Mouse (Mus musculus) urinary bladder, adult 2 months (tissue): Measurements from ENCODE around the gene Gm29776. TPM values are rescaled to one million over a fixed set of nuclear protein-coding genes. Genes with fewer than 3 reads are reported as not detected.

Source experiments
- DNase-seq: peaks from one replicate; pipeline ENCODE4 v3.0.0; 2022; ENCODE audit warnings: low spot score
- polyA plus RNA-seq: library from polyadenylated mRNA; depleted of rRNA; stranded (reverse); fragments of >200 nt; gene quantifications from 2 replicates; pipeline ENCODE4 v1.2.3, GENCODE M21; 2012; rRNA removed

Gene Gm29776
- polyA plus RNA-seq, 1 experiment: 0.14 TPM

DNA sequence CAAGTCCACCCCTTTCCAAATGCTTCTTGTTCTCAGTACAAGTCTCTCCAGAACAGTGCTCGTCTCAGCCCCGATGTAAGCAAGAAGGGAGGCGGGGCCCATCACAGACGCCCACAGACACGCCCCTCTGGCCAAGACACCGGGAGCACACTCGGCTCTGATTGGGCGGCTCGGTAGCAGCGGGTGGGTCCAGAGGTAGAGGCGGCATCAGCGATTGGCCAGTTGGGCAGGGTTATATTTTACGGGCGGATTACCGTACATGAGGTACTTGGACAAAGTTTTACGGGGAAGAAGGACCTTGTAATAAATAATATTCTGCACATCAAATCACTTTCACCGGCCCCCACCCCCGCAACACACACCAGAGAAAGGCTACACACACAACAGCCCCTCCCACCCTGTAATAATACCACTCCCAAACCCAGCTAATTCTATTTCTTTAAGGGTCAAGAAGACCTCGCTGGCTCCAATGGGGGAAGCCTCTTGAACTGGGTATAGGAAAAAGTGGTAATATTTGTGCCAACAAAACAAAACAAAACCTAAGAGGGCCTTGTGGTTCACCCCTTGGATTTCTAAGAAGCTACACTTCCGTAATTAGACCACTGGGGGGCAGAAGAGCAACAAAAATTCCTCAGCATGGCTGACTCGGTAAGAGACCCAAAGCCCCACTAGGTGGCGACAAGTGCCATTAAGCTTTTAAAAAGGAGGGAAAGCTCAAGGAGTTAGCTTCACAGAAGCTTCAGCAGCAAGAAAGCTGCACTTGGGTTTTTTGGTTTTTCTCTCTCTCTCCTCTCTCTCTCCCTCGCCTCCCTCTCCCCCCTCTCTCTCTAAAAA is 47.8 kb downstream of the Gm29776 start:
- DNase-seq: no peak

DNA sequence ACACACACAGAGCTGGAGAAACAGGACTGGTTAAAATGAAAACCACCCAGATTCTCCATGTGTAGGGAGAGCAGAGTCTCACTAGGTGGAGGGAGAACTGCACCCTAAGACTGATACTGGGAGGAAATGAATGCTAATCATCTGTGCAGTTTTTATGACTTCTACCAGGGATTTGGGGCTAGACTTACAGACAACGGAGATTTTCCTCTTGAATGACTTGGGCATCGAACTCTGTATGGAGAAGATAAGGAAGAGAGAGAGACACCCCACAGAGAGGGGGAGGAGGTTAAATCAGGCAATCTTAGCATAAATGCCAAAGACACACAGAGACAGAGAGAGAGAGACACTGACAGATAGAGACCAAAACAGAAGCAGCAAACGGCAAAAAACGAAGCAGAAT is 50.7 kb downstream of the Gm29776 start:
- no peak for DNase-seq

DNA sequence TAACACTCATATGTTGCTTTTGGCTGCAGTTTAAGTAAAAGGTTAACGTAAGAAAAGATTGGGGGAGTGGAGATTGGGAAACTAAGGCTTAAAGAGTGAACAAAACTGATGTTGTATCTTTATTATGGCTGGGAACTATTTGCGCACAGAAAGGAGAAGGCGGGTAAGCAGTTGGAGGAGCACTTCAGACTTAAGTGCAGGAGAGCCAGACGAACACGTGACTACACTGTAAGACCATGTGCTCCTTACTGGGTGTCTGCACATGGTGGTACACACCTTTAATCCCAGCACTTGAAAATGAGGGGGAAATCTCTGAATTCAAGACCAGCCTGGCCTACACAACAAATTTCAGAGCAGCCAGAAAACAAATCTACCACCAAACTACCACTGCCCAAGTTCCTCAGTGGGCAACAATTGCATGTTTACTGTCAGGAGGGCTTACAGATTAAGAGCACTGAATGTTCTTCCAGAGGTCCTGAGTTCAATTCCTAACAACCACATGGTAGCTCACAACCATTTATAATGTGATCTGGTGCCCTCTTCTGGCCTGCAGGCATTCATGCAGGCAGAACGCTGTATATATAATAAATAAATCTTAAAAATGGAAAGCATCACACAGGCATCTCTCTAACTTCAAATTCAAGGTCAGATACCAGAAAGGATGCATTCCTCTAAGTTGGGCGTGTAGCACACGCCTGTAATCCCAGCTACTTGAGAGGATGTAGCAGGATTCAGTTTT is 51.6 kb downstream of the Gm29776 start:
- DNase-seq: no peak

DNA sequence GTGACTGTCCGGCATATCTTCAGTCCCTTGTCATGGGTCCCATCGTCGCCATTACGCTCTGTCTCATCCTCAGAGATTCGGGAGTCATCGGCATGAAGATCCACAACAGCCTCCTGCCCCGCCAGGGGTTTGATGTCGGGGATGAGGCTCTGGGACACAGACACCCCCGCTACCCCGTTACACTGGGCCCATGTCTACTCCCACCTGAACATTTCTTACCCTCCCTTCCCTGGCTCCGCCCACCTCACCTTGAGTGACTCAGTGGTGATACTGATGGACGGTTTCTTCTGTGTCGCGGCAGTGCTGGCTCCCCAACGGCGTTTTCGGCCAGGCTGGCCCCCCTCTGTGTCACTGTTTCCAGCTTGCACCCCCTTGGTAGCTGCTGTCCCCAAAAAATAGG is 52.2 kb downstream of the Gm29776 start:
- DNase-seq: no peak

- DNase-seq: no peak
Observed at GRCm38 (mm10) chr14:54644294-54644693, 54.3 kb downstream of the Gm29776 start.

GRCm38 (mm10) chr14:54643011-54643410 is 55.6 kb downstream of the Gm29776 start:
- no peak for DNase-seq

Other genes with a start within 250 kb of the Gm29776 start
- 81.0 and 93.8 TPM in 2 replicates for gene Lrp10, start 234.7 kb downstream of the Gm29776 start, polyA plus RNA-seq
- 0.28 and 0.32 TPM in 2 replicates for gene Rem2, start 222.7 kb downstream of the Gm29776 start, polyA plus RNA-seq
- 38.1 and 40.2 TPM in 2 replicates for gene Prmt5, start 181.3 kb downstream of the Gm29776 start, polyA plus RNA-seq
- 14.1 and 14.2 TPM in 2 replicates for gene Haus4, start 144.2 kb downstream of the Gm29776 start, polyA plus RNA-seq
- gene Ajuba, start 121.3 kb downstream of the Gm29776 start, polyA plus RNA-seq: 38.5 and 43.1 TPM in 2 replicates
- 9.0 and 9.4 TPM in 2 replicates for gene 4931414P19Rik, start 92.8 kb downstream of the Gm29776 start, polyA plus RNA-seq
- 146 and 179 TPM in 2 replicates for gene Psmb5, start 80.8 kb downstream of the Gm29776 start, polyA plus RNA-seq
- gene Psmb11, start 77.4 kb downstream of the Gm29776 start, polyA plus RNA-seq: not detected in 2 replicates
- not detected in 2 replicates for gene Gm17606, start 57.9 kb downstream of the Gm29776 start, polyA plus RNA-seq
- gene Cdh24, start 57.5 kb downstream of the Gm29776 start, polyA plus RNA-seq: 1.5 and 1.6 TPM in 2 replicates
- gene 1700123O20Rik, start 12.6 kb downstream of the Gm29776 start, polyA plus RNA-seq: 55.7 and 64.4 TPM in 2 replicates
- gene Acin1, start 11.9 kb downstream of the Gm29776 start, polyA plus RNA-seq: 129 and 169 TPM in 2 replicates
- gene Cebpe, start 13.3 kb upstream of the Gm29776 start, polyA plus RNA-seq: 0.40 and 0.47 TPM in 2 replicates
- 20.0 and 27.4 TPM in 2 replicates for gene Slc7a8, start 83.1 kb upstream of the Gm29776 start, polyA plus RNA-seq
- 0.06 and 0.08 TPM in 2 replicates for gene Rnf212b, start 115.3 kb upstream of the Gm29776 start, polyA plus RNA-seq
- gene Homez, start 172.1 kb upstream of the Gm29776 start, polyA plus RNA-seq: 5.0 and 6.4 TPM in 2 replicates
- 9.4 and 13.5 TPM in 2 replicates for gene Ppp1r3e, start 178.7 kb upstream of the Gm29776 start, polyA plus RNA-seq
- gene Bcl2l2, start 184.5 kb upstream of the Gm29776 start, polyA plus RNA-seq: 63.7 and 76.7 TPM in 2 replicates
- 0.28 and 0.40 TPM in 2 replicates for gene Gm20521, start 184.6 kb upstream of the Gm29776 start, polyA plus RNA-seq
- gene Pabpn1, start 193.7 kb upstream of the Gm29776 start, polyA plus RNA-seq: 278 and 430 TPM in 2 replicates
- 102 and 148 TPM in 2 replicates for gene Slc22a17, start 214.3 kb upstream of the Gm29776 start, polyA plus RNA-seq
- 46.6 and 52.9 TPM in 2 replicates for gene Efs, start 227.3 kb upstream of the Gm29776 start, polyA plus RNA-seq
- gene Il25, start 233.9 kb upstream of the Gm29776 start, polyA plus RNA-seq: 0.07 and 0.09 TPM in 2 replicates
- 4.2 and 5.1 TPM in 2 replicates for gene Cmtm5, start 237.4 kb upstream of the Gm29776 start, polyA plus RNA-seq